Mouse (Mus musculus) limb, embryonic 14.5 days (tissue): ENCODE data around the gene St6galnac5. TPM values are rescaled to one million over a fixed set of nuclear protein-coding genes. Genes with fewer than 3 reads are reported as not detected.

ENCODE experiments used
- ATAC-seq: fragments of 200-750 bp; cut with Nextera tagmentation; 2 replicates; pipeline ENCODE4 v1.8.0; 2017; ENCODE audit warnings: low read depth, moderate number of reproducible peaks, moderate TSS enrichment; ENCODE audit not compliant: low FRiP score
- DNase-seq: peaks from one replicate; pipeline ENCODE4 v3.0.0-alpha.2; 2015; ENCODE audit warnings: low spot score
- H3K27ac ChIP-seq: fragments of 300-500 bp; sonication (generic); replicated peaks from 2 replicates; pipeline ENCODE4 v1.5.1; 2014; ENCODE audit warnings: low read depth, mild to moderate bottlenecking, low read length, moderate library complexity, mixed read lengths
- H3K27me3 ChIP-seq: fragments of 300-500 bp; sonication (generic); 2 replicates; pipeline ENCODE4 v1.6.1; 2014; ENCODE audit warnings: low read length, mixed read lengths; ENCODE audit not compliant: control insufficient read depth, insufficient read depth
- H3K36me3 ChIP-seq: fragments of 300-500 bp; sonication (generic); 2 replicates; pipeline ENCODE4 v1.6.1; 2014; ENCODE audit warnings: mild to moderate bottlenecking, low read length, moderate library complexity, mixed read lengths; ENCODE audit not compliant: control insufficient read depth, insufficient read depth
- H3K4me1 ChIP-seq: fragments of 300-500 bp; sonication (generic); 2 replicates; pipeline ENCODE4 v1.6.1; 2014; ENCODE audit warnings: antibody characterized with exemption, low read length, mixed read lengths; ENCODE audit not compliant: control insufficient read depth, insufficient read depth
- H3K4me2 ChIP-seq: fragments of 300-500 bp; sonication (generic); replicated peaks from 2 replicates; pipeline ENCODE4 v1.6.1; 2014; ENCODE audit warnings: low read depth, mild to moderate bottlenecking, low read length, moderate library complexity; ENCODE audit not compliant: severe bottlenecking
- H3K4me3 ChIP-seq: fragments of 300-500 bp; sonication (generic); replicated peaks from 2 replicates; pipeline ENCODE4 v1.5.1; 2014; ENCODE audit warnings: low read length
- H3K9ac ChIP-seq: fragments of 300-500 bp; sonication (generic); 2 replicates; pipeline ENCODE4 v1.6.1; 2014; ENCODE audit warnings: mild to moderate bottlenecking, low read depth, low read length, moderate library complexity; ENCODE audit not compliant: severe bottlenecking
- H3K9me3 ChIP-seq: fragments of 300-500 bp; sonication (generic); 2 replicates; pipeline ENCODE4 v1.6.1; 2016; ENCODE audit warnings: low read length; ENCODE audit not compliant: control insufficient read depth
- POLR2A ChIP-seq: fragments of 200-500 bp; IDR thresholded peaks from 2 replicates; pipeline ENCODE4 v1.8.0; 2012; ENCODE audit warnings: inconsistent platforms, mild to moderate bottlenecking, moderate library complexity, borderline replicate concordance; ENCODE audit not compliant: insufficient read depth, insufficient read length; ENCODE audit errors: extremely low read depth
- WGBS: fragments of 180-500 bp; shearing (Covaris S2); extraction: QIAGEN DNeasy Blood & Tissue Kit; methylation state at CpG from one replicate; pipeline ENCODE4 v1.1.7; 2014; 5-methylcytosine and 5-hydroxymethylcytosine counted together
- polyA plus RNA-seq, 2 experiments: library from polyadenylated mRNA; depleted of rRNA in 1 of 2; stranded (reverse) in 1 of 2; unstranded in 1 of 2; fragments of >200 nt; fragmentation: Nextera tagmentation in 1 of 2; extraction: Ambion mirVana in 1 of 2; gene quantifications; 2 replicates each; pipeline versions ENCODE4 v1.2.1 to v1.2.3; 2012 to 2014

Gene St6galnac5
- polyA plus RNA-seq, 2 experiments: 1.2 TPM

- Histone ChIP-seq H3K27ac (no peak overlapping the region), H3K36me3 (no peaks in the 10 kb centered on the region), H3K4me2 (no peak overlapping the region), H3K4me3 (no peak overlapping the region), H3K9ac (no peak overlapping the region), H3K9me3 (no peaks in the 10 kb centered on the region), H3K27me3 (no peaks in the 10 kb centered on the region), H3K4me1 (no peaks in the 10 kb centered on the region)
- WGBS: 79% methylated on average over 3 of the region's 3 CpGs
- DNase-seq (no peak), ATAC-seq (no peak)
- TF ChIP-seq POLR2A: no peak
These were observed 50.7 kb downstream of the St6galnac5 start for GRCm38 (mm10) chr3:152931354-152931753.

GRCm38 (mm10) chr3:152929788-152930281, 52.2 kb downstream of the St6galnac5 start:
- Histone ChIP-seq H3K4me1 (no peaks in the 10 kb centered on the region), H3K9ac (no peak overlapping the region), H3K4me3 (no peak overlapping the region), H3K27me3 (no peaks in the 10 kb centered on the region), H3K36me3 (no peaks in the 10 kb centered on the region), H3K4me2 (no peak overlapping the region), H3K27ac (no peak overlapping the region), H3K9me3 (no peaks in the 10 kb centered on the region)
- 81% methylated on average over 7 of the region's 7 CpGs for WGBS
- DNase-seq (no peak), ATAC-seq (no peak)
- TF ChIP-seq POLR2A: no peak

- Histone ChIP-seq H3K4me2 (no peak overlapping the region), H3K9me3 (no peaks in the 10 kb centered on the region), H3K36me3 (no peaks in the 10 kb centered on the region), H3K27ac (no peak overlapping the region), H3K27me3 (no peaks in the 10 kb centered on the region), H3K9ac (no peak overlapping the region), H3K4me3 (no peak overlapping the region), H3K4me1 (no peaks in the 10 kb centered on the region)
- no peak for ATAC-seq
- WGBS: 53% methylated on average over 10 of the region's 10 CpGs
- no peak for TF ChIP-seq POLR2A
- DNase-seq: no peak
These were observed 52.7 kb downstream of the St6galnac5 start for GRCm38 (mm10) chr3:152929256-152929787.

GRCm38 (mm10) chr3:152928287-152928975, 53.6 kb downstream of the St6galnac5 start:
- no peaks in the 10 kb centered on the region for H3K4me1 ChIP-seq
- no peaks in the 10 kb centered on the region for H3K9me3 ChIP-seq
- no peaks in the 10 kb centered on the region for H3K36me3 ChIP-seq
- no peak overlapping the region for H3K9ac ChIP-seq
- no peak for DNase-seq
- no peak for ATAC-seq
- no peak overlapping the region for H3K27ac ChIP-seq
- TF ChIP-seq POLR2A: no peak
- WGBS: 42% methylated on average over 13 of the region's 13 CpGs
- no peak overlapping the region for H3K4me3 ChIP-seq
- no peak overlapping the region for H3K4me2 ChIP-seq
- no peaks in the 10 kb centered on the region for H3K27me3 ChIP-seq

- WGBS: 37% methylated on average over 4 of the region's 4 CpGs
These were observed 55.9 kb downstream of the St6galnac5 start for GRCm38 (mm10) chr3:152926166-152926565.

More at GRCm38 (mm10) chr3:152926166-152926565, 55.9 kb downstream of the St6galnac5 start:
- Histone ChIP-seq H3K36me3 (no peaks in the 10 kb centered on the region), H3K27me3 (no peaks in the 10 kb centered on the region), H3K9me3 (no peaks in the 10 kb centered on the region), H3K4me1 (no peaks in the 10 kb centered on the region), H3K4me3 (no peak overlapping the region), H3K4me2 (no peak overlapping the region), H3K27ac (no peak overlapping the region), H3K9ac (no peak overlapping the region)
- DNase-seq: no peak
- ATAC-seq: no peak
- TF ChIP-seq POLR2A: no peak
